8 mouse cellular contexts compared by ENCODE assay signal in genomic region chr7:129774261-129774861, GRCm38 (mm10).
DNase-seq lines count a peak whose midpoint lies in the region; ATAC-seq and TF ChIP-seq lines count a peak whose summit lies in the region.

No protein-coding gene starts in this region.

- H3K4me3 ChIP-seq in heart, embryonic 10.5 days: peak overlapping the region; percentile 46
- no peak overlapping the region for H3K4me3 ChIP-seq in forebrain, embryonic 11.5 days (ENCODE audit: low read depth, low read length)
- H3K4me3 ChIP-seq in liver, embryonic 13.5 days (replicated peaks): no peak overlapping the region
- no peak overlapping the region for H3K4me3 ChIP-seq in thymus, adult 2 months (ENCODE audit: control insufficient read depth, insufficient read depth, low read length)

- 5% methylated on average over 17 of the region's 17 CpGs for WGBS in heart, embryonic 10.5 days
- WGBS in forebrain, embryonic 11.5 days: 3% methylated on average over 17 of the region's 17 CpGs
- 20% methylated on average over 17 of the region's 17 CpGs for WGBS in liver, embryonic 13.5 days (ENCODE audit: insufficient replicate concordance)
- 40% methylated on average over 17 of the region's 17 CpGs for WGBS in thymus, adult 2 months

- H3K4me1 ChIP-seq in heart, embryonic 10.5 days: peaks cover 23% of the 10 kb centered on the region
- H3K4me1 ChIP-seq in forebrain, embryonic 11.5 days (replicated peaks; ENCODE audit: control insufficient read depth, insufficient read depth, low read length): peaks cover 5% of the 10 kb centered on the region; the same call in 1 of the 2 replicates
- no peaks in the 10 kb centered on the region for H3K4me1 ChIP-seq in liver, embryonic 13.5 days (replicated peaks)
- peaks cover 48% of the 10 kb centered on the region for H3K4me1 ChIP-seq in thymus, adult 2 months (replicated peaks; ENCODE audit: control insufficient read depth, insufficient read depth, low read length)

- ATAC-seq in forebrain, embryonic 11.5 days (replicated peaks; ENCODE audit: low FRiP score): peak; percentile 55
- no peak for ATAC-seq in liver, embryonic 13.5 days (ENCODE audit: low read depth)
- ATAC-seq in erythroid progenitor cell, adult 5-6 weeks (replicated peaks; ENCODE audit: low FRiP score, poor library complexity, severe bottlenecking): no peak
- no peak for ATAC-seq in megakaryocyte, adult 5-6 weeks (ENCODE audit: poor library complexity, severe bottlenecking)

- no peak for TF ChIP-seq POLR2A in thymus, adult 2 months (IDR thresholded peaks at IDR 0.05; ENCODE audit: control insufficient read depth, extremely low read depth, insufficient read depth, low read length, poor library complexity)

- TF ChIP-seq CTCF in thymus, adult 2 months (IDR thresholded peaks at IDR 0.05; ENCODE audit: borderline replicate concordance, control insufficient read depth, extremely low read depth, insufficient read depth, low read length, poor library complexity): no peak

- no peaks in the 10 kb centered on the region for H3K9me3 ChIP-seq in heart, embryonic 10.5 days
- H3K9me3 ChIP-seq in forebrain, embryonic 11.5 days (ENCODE audit: control insufficient read depth, low read length): no peaks in the 10 kb centered on the region
- no peaks in the 10 kb centered on the region for H3K9me3 ChIP-seq in liver, embryonic 13.5 days (replicated peaks)

- peak; percentile 74 for DNase-seq in heart, embryonic 10.5 days (ENCODE audit: low spot score)
- no peak for DNase-seq in heart, adult 18-20 months
- peak; percentile 48 for DNase-seq in adrenal gland, postnatal 10 days
- DNase-seq in forebrain, embryonic 11.5 days (ENCODE audit: low spot score): peak; percentile 72
- DNase-seq in liver, embryonic 13.5 days: no peak
- peak; percentile 58 for DNase-seq in thymus, adult 2 months

- no peaks in the 10 kb centered on the region for H3K36me3 ChIP-seq in heart, embryonic 10.5 days
- no peaks in the 10 kb centered on the region for H3K36me3 ChIP-seq in forebrain, embryonic 11.5 days (ENCODE audit: control insufficient read depth, insufficient read depth, low read length)
- no peaks in the 10 kb centered on the region for H3K36me3 ChIP-seq in liver, embryonic 13.5 days
- H3K36me3 ChIP-seq in thymus, adult 2 months (ENCODE audit: control insufficient read depth, insufficient read depth, low read length): no peaks in the 10 kb centered on the region

- H3K9ac ChIP-seq in forebrain, embryonic 11.5 days (ENCODE audit: low read length): no peak overlapping the region
- H3K9ac ChIP-seq in liver, embryonic 13.5 days: no peak overlapping the region

- peaks cover 34% of the 10 kb centered on the region for H3K27me3 ChIP-seq in heart, embryonic 10.5 days (ENCODE audit: insufficient read depth, poor library complexity, severe bottlenecking)
- H3K27me3 ChIP-seq in forebrain, embryonic 11.5 days (ENCODE audit: control insufficient read depth, insufficient read depth, low read length): no peaks in the 10 kb centered on the region
- H3K27me3 ChIP-seq in liver, embryonic 13.5 days: no peaks in the 10 kb centered on the region
- no peaks in the 10 kb centered on the region for H3K27me3 ChIP-seq in thymus, adult 2 months (ENCODE audit: control insufficient read depth, insufficient read depth, low read length)

- H3K4me2 ChIP-seq in forebrain, embryonic 11.5 days (ENCODE audit: low read depth, low read length, severe bottlenecking): peak overlapping the region; percentile 32; the same call in 1 of the 2 replicates
- peak overlapping the region; percentile 32; the same call in 1 of the 2 replicates for H3K4me2 ChIP-seq in liver, embryonic 13.5 days

- peak overlapping the region; percentile 62 for H3K27ac ChIP-seq in heart, embryonic 10.5 days
- H3K27ac ChIP-seq in forebrain, embryonic 11.5 days (ENCODE audit: low read depth, low read length): no peak overlapping the region
- H3K27ac ChIP-seq in liver, embryonic 13.5 days: no peak overlapping the region
- peak overlapping the region; percentile 77 for H3K27ac ChIP-seq in thymus, adult 2 months (ENCODE audit: control insufficient read depth, insufficient read depth, low read length)

Comparison
In these comparisons a context has a peak if more than half of its experiments do, and no peak if none do; other contexts are left out.
1. DNase-seq: peak in heart, embryonic 10.5 days (single experiment), adrenal gland, postnatal 10 days (single experiment), forebrain, embryonic 11.5 days (single experiment) and thymus, adult 2 months (single experiment); none in heart, adult 18-20 months (0 of 2) and liver, embryonic 13.5 days (single experiment).
2. H3K27ac ChIP-seq: peak in heart, embryonic 10.5 days (single experiment) and thymus, adult 2 months (single experiment); none in forebrain, embryonic 11.5 days (single experiment) and liver, embryonic 13.5 days (single experiment).